Mouse (Mus musculus): ENCODE data around the gene Slc4a1. TPM values are rescaled to one million over a fixed set of nuclear protein-coding genes. Genes with fewer than 3 reads are reported as not detected.

Slc4a1 gene
- not detected in 2 replicates for polyA plus RNA-seq (2021; fragmentation: Nextera tagmentation)
- long read RNA-seq, experiment 1, result 0 reads
- long read RNA-seq, experiment 2, result 0 reads

GRCm38 (mm10) chr11:102366103-102366502 lies at the start of gene Slc4a1:
TSS of gene Slc4a1 (minus strand) at chr11:102366203.

GRCm38 (mm10) chr11:102407834-102408215 lies 41.8 kb upstream of the Slc4a1 start, which contains the start of gene Slc25a39:
TSS of gene Slc25a39 (minus strand) at chr11:102407946.

GRCm38 (mm10) chr11:102393238-102393634 lies 27.2 kb upstream of the Slc4a1 start, which contains the start of gene Rundc3a:
TSS of gene Rundc3a (plus strand) at chr11:102393403.

GRCm38 (mm10) chr11:102319410-102319792 lies 46.6 kb downstream of the Slc4a1 start, which contains the start of gene Ubtf:
TSS of gene Ubtf (minus strand) at chr11:102319742.

Other genes with a start within 250 kb of the Slc4a1 start
- gene Nags, start 220.7 kb downstream of the Slc4a1 start, polyA plus RNA-seq (2021; fragmentation: Nextera tagmentation), result 0.06 TPM in 1 of 2 replicates, not detected in the other
- gene Tmem101, start 209.8 kb downstream of the Slc4a1 start, polyA plus RNA-seq (2021; fragmentation: Nextera tagmentation), result 35.3 and 47.1 TPM in 2 replicates
- 91.0 and 105 TPM in 2 replicates for gene Lsm12, start 180.9 kb downstream of the Slc4a1 start, polyA plus RNA-seq (2021; fragmentation: Nextera tagmentation)
- gene G6pc3, start 176.6 kb downstream of the Slc4a1 start, polyA plus RNA-seq (2021; fragmentation: Nextera tagmentation), result 24.1 and 27.0 TPM in 2 replicates
- gene Hdac5, start 136.0 kb downstream of the Slc4a1 start, polyA plus RNA-seq (2021; fragmentation: Nextera tagmentation), result 47.8 and 66.9 TPM in 2 replicates
- gene BC030867, start 117.3 kb downstream of the Slc4a1 start, polyA plus RNA-seq (2021; fragmentation: Nextera tagmentation), result 1.4 and 1.6 TPM in 2 replicates
- 0.82 and 1.2 TPM in 2 replicates for gene Asb16, start 97.5 kb downstream of the Slc4a1 start, polyA plus RNA-seq (2021; fragmentation: Nextera tagmentation)
- 81.4 and 90.6 TPM in 2 replicates for gene Tmub2, start 81.3 kb downstream of the Slc4a1 start, polyA plus RNA-seq (2021; fragmentation: Nextera tagmentation)
- gene Atxn7l3, start 69.6 kb downstream of the Slc4a1 start, polyA plus RNA-seq (2021; fragmentation: Nextera tagmentation), result 11.1 and 20.7 TPM in 2 replicates
- 42.1 and 43.3 TPM in 2 replicates for gene Ubtf, start 46.5 kb downstream of the Slc4a1 start, polyA plus RNA-seq (2021; fragmentation: Nextera tagmentation)
- gene Rundc3a, start 27.2 kb upstream of the Slc4a1 start, polyA plus RNA-seq (2021; fragmentation: Nextera tagmentation), result 53.3 and 211 TPM in 2 replicates
- 94.9 and 175 TPM in 2 replicates for gene Slc25a39, start 41.7 kb upstream of the Slc4a1 start, polyA plus RNA-seq (2021; fragmentation: Nextera tagmentation)
- gene Grn, start 64.1 kb upstream of the Slc4a1 start, polyA plus RNA-seq (2021; fragmentation: Nextera tagmentation), result 38.6 and 40.3 TPM in 2 replicates
- gene Fam171a2, start 81.5 kb upstream of the Slc4a1 start, polyA plus RNA-seq (2021; fragmentation: Nextera tagmentation), result 0.67 and 7.7 TPM in 2 replicates
- gene Itga2b, start 103.9 kb upstream of the Slc4a1 start, polyA plus RNA-seq (2021; fragmentation: Nextera tagmentation), result 4.4 and 5.7 TPM in 2 replicates
- gene Gpatch8, start 190.2 kb upstream of the Slc4a1 start, polyA plus RNA-seq (2021; fragmentation: Nextera tagmentation), result 17.7 and 24.4 TPM in 2 replicates
- gene Gm11627, start 213.3 kb upstream of the Slc4a1 start, polyA plus RNA-seq (2021; fragmentation: Nextera tagmentation), result 10.6 and 13.2 TPM in 2 replicates
- 1.3 and 1.8 TPM in 2 replicates for gene Fzd2, start 238.2 kb upstream of the Slc4a1 start, polyA plus RNA-seq (2021; fragmentation: Nextera tagmentation)